Mouse (Mus musculus) CD4-positive, CD25-positive, alpha-beta regulatory T cell, adult 2 months (primary cell): ENCODE data around the gene Ppdpf.
"Not testable (repeated sequence)": the region's sequence is repeated elsewhere in the genome, so short reads cannot be mapped to it uniquely, and the experiment has no call there.

Experiments
- DNase-seq: peaks from one replicate; pipeline ENCODE4 v3.0.0-alpha.2; 2012; ENCODE audit warnings: low read depth, low spot score

Gene Ppdpf

DNA sequence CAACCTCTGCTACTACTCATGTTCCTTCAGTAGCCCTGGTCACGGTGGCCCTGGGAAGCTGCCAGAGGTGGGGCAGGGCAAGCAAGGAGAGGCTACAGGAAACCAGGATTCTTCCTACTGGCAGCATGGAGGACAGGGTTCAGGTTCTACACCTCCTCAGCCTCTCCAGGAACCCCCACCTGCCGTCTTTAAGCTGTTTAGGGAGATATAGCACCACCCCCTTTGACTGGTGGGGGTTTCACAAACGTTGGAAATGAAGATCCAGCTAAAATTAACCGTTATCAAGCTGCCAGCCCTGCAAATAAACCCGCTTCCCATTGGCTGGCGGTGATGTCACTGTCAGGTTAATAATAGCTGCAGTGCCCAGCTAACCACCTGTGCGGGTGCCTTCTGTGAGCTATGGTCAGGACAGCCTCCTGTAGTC is 27.9 kb upstream of the Ppdpf start:
- DNase-seq: no peak

GRCm38 (mm10) chr2:181159771-181160170 is 27.3 kb upstream of the Ppdpf start:
- DNase-seq: no peak

- DNase-seq: no peak
Measured at GRCm38 (mm10) chr2:181160821-181161220, 26.2 kb upstream of the Ppdpf start.

DNA sequence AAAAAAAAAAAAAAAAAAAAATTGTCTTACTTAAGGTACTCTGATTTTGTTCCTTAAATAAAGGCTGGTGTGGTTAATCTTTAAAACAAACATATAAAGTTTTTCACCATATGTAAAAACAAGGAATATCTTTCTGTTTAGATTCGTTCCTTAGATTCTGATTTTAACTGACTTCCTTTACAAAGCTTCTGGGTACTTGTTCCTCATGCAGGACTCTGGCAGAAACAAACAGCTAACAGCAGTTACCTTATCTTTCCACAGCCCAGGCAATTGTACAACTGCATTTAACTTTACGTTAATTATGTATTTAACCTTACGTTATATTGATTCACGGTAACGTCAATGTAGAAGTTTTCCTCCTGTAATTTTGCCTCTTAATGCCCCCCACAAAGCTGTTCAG is 20.6 kb upstream of the Ppdpf start:
- DNase-seq: no peak

DNA sequence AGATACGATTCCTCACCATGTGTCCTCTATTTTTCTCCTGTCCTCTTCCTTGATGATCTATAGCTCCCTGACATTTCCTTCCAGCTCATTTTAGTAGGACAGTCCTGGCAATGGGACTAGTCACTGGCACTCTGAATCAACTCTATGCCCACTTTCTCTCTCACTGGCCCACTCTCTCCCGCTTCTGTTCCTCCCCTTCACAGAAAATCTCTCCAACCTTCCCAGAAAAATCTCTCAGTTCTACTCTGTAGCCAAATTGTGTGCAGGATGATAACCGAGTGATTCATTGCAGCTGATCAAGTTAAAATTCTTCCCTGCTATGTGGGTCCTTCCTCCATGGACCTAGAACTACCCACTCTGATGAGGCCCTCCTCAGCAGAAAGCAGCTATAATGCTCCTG is 12.4 kb upstream of the Ppdpf start:
- DNase-seq: no peak

DNA sequence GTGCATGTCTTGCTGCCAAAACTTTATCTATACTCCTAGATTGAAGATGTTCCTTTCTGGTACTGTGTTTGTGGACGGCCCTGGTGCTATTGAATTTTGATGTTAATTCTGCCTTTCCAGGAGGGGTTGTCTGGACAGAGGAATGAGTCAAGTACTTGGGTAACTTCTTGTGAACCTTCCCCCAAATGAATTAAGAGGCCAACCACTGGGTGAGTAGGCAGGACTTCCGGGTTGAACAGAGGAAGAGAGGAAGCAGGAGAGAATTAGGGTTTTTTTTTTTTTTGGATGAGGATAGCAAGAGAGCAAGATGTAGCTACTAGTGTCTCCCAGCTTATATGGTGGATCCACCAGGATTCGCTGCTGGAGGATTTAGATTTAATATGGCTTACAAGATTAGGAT is 9.0 kb upstream of the Ppdpf start:
- DNase-seq: no peak

DNA sequence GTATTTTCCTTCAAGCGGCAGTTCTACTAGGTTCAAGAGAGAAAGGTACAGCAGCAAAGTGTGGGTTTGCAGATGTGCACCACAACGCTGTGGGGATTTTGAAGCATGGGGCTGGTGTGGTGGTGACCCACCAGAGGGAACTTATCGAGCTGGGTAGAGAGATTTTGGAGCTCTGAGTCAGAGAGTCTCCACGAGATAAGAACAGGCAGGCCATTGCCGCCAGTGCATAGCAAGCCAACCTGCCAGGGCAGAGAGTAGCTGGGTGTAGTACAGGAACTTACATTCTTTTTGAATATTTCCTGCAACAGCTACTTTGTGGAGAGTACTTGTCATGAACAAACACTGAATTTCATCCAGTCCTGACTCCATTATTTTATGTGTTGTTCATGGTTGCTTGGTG is 8.6 kb upstream of the Ppdpf start:
- DNase-seq: no peak

- no peak for DNase-seq
Measured at GRCm38 (mm10) chr2:181180898-181181297, 6.1 kb upstream of the Ppdpf start.

- peak; percentile 93 for DNase-seq
Measured at GRCm38 (mm10) chr2:181186635-181187034, 412 bp upstream of the Ppdpf start.

DNA sequence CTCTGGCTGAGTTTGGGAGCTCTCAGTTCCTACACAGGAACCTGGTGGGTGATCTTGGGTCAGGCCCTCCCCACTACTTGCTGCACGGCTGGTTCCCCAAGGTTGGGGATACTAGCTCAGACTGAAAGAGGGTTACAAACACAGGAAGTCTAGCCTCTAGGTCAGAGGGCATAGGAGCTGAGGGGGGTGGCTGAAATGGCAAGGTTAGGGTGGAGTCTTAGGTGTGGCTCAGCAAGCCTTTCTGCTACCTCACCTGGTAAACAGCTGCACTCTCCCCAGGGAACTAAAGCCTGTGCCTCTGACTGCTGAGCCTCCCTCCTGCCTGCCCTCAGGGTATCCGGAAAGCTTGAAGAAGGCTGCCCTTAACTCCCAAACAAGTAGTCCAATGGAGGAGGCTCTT is 1.6 kb downstream of the Ppdpf start:
- peak; percentile 47 for DNase-seq

DNA sequence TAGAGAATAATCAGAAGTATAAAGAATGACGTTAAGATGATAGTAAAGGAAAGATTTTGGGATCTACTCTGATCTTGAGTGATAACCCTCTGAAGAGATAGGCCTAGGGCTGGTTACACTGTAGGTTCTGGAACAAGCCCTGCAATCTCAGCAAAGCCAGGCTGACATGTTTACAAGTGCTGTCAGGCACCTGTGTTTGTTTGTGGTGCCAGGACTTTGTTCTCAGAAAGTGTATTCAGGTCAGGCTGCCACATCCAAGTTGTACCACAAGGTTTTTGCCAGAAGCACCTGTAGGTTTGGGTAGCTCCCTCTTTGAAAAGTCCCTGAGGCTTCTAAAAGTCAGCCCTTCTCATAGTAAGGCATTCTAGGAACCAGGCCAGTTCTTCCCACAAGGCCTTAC is 2.3 kb downstream of the Ppdpf start:
- no peak for DNase-seq

DNA sequence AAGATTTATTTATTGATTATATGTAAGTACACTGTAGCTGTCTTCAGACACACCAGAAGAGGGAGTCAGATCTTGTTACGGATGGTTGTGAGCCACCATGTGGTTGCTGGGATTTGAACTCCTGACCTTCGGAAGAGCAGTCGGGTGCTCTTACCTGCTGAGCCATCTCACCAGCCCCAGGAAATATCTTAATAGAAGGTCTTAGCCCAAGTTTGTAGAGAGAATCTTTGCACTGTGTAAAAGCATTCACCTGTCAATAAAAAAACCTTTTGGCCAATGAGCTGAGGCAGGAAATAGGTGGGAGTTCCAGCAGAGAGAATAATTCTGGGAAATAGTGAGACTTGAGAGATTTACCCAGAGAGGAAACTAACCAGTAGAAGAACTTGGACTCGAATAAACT is 4.3 kb downstream of the Ppdpf start:
- DNase-seq: not testable (repeated sequence)

DNA sequence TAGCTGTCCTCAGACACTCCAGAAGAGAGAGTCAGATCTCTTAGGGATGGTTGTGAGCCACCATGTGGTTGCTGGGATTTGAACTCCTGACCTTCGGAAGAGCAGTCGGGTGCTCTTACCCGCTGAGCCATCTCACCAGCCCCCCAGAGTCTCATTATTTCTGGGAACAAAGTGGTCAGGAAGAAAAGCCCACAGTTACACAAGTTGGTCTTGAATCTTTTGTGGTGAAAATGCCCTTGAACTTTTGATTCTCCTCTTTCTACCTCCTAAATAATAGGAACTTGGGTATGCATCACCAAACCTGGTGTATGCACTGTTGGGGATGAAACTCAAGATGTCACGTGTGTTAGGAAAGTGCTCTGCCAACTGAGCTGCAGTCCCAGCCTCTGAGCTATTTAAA is 4.9 kb downstream of the Ppdpf start:
- no peak for DNase-seq

GRCm38 (mm10) chr2:181193044-181193443 is 6.0 kb downstream of the Ppdpf start:
- DNase-seq: no peak

GRCm38 (mm10) chr2:181196628-181197300 is 9.7 kb downstream of the Ppdpf start:
- no peak for DNase-seq

GRCm38 (mm10) chr2:181201606-181202005 is 14.6 kb downstream of the Ppdpf start:
- no peak for DNase-seq

- DNase-seq: no peak
Measured at GRCm38 (mm10) chr2:181202422-181202821, 15.4 kb downstream of the Ppdpf start, which contains the start of gene Ptk6. TSS of gene Ptk6 (minus strand) at chr2:181202789.

DNA sequence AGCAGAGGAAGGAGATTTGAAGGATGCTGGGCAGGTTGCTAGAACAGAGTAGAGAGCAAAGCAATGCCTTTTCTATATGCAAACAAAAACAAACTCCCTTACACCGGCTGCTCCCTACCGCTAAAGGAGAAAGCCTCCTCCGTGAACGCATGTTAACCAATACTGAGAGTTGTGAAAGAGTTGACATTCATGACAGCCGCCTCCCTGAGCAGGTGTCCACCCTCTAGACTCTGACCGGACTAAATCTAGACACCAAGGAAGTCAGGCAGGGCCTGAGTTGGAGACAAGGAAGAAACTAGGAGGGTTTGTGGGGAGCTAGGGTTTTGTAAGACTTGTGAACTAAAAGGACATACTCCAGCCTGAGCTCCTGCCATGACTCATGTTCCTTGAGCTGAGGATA is 15.8 kb downstream of the Ppdpf start:
- DNase-seq: no peak

GRCm38 (mm10) chr2:181205678-181206077 is 18.6 kb downstream of the Ppdpf start:
- no peak for DNase-seq

DNA sequence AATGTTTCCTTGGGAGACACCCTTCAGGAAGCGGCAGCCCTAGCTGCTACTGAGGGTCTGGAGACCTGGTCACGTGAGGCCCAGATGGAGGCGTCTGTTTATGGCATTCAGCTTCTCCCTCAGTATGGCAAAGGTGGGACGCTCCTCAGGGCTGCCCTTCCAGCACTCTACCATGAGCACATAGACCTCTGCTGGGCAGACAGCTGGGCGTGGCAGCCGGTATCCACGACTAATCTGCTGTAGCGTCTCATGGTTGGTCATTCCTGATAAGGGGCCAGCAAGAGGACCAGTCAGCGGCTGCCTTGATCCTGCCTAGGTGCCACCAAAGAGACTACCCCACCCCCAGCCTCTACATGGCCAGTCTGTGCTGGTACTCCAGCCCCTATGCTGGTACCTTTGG is 19.1 kb downstream of the Ppdpf start:
- no peak for DNase-seq

GRCm38 (mm10) chr2:181212389-181213020 is 25.5 kb downstream of the Ppdpf start:
- peak; percentile 49 for DNase-seq

DNA sequence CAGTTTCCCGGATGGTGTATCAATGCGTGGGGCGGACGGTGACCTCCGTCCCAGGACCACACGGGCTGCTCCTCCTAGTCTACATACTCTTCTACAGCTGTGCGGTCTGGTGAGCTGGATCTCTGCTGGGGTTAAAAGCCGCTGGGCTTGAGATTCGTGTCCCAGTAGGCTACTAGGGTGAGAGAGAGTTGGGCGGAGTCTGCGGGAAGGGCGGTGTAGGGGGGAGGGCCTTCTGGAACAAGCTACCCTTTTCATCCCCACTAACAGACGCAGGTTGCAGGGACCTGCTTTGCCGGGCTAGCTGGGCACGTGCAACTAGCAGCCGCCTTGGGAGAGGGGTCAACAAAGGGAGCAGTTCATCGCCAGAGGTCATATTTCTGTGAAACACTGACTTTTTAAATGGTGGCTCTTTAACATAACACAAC is 26.0 kb downstream of the Ppdpf start, which contains the start of gene Srms:
Gene Srms (minus strand): TSS at position 165 of the 425 bp plus-strand sequence.
- peak; percentile 66 for DNase-seq

- DNase-seq: no peak
Measured at GRCm38 (mm10) chr2:181216037-181216436, 29.0 kb downstream of the Ppdpf start.
